Mouse (Mus musculus) G1E (cell line): ENCODE measurements around the gene Foxs1.

Experiments used
- CTCF ChIP-seq: IDR thresholded peaks from 2 replicates; pipeline ENCODE4 v1.5.1; 2012; ENCODE audit warnings: low read depth, low read length, inconsistent platforms, mixed read lengths
- POLR2AphosphoS5 ChIP-seq: IDR thresholded peaks from 2 replicates; pipeline ENCODE4 v1.6.1; 2012; ENCODE audit warnings: low read depth, low read length, inconsistent platforms; ENCODE audit not compliant: insufficient replicate concordance

DNA sequence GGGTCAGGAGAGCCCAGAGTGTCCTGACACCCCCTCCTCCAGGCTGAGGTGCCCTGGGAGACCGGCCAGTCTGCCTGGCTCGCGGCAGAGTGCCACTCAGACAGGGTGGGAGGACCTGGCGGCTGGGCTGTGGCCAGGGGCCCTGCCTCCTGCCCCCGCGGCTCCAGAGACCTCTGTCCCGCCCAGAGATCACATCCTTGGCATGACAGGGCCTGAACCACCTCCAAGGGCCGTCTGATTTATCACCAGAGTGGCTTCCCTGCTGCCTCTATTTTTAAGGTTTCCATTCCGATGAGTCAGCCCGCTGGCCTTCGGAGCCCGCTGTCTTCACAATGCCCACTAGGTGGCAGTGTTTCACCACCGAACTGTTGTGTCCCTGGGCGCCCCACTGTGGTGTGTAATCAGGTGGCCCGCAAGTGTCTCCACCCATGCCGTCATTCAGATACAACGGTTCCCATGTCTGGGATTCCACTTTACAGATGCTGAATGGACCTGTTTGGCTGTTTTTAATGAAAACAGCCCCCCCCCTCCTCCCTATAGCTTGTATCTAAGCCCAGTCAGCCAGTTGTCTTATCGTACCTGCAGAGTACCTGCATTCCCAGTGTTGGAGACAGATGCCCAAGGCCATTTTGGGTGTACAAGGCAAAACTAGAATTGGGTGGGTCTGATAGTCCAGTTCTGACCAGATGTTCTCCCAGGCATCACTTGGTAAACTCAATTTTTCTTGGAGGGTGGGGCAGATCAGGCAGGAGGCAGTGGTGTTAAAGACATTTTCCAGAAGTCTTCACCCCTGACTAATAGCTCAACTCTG lies 18.5 kb downstream of the Foxs1 start:
- TF ChIP-seq CTCF (peak; percentile 79), POLR2AphosphoS5 (no peak)
